Mouse (Mus musculus): Measurements from ENCODE around the gene Abhd5.

DNA sequence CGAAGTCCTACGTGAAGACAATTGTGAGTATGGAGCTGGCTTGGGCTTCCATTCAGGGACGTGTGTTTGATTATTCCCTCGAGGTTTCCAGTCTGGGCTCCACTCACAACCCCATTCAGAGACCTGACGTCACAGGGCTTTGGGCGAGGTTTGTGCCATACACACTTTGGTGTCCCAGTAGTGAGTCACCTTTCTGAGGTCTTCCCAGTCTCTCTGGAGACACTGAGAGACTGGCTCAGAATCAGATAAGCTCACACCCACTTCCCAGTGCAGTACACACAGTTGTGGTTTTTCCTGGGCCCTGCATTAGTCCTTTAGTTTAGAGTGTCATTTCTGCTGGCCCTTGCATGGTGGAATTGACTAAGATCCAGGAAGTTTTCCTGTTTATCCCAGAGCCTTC, 27.6 kb downstream of the Abhd5 start:
- TF ChIP-seq EP300 (IDR thresholded peaks at IDR 0.05; ENCODE audit: low read depth) (no peak), CTCF (IDR thresholded peaks at IDR 0.05; ENCODE audit: low read depth) (no peak)

Measured in heart, postnatal 0 days (tissue).